Mouse (Mus musculus) cerebellum, adult 11 months (tissue): ENCODE results near the gene Foxn3.

Source experiments
- DNase-seq: peaks from one replicate; pipeline ENCODE4 v3.0.0; 2022

The Foxn3 gene

GRCm38 (mm10) chr12:99345323-99345722 is 218.1 kb downstream of the Foxn3 start:
- DNase-seq = no peak

- no peak for DNase-seq
Measured at GRCm38 (mm10) chr12:99343378-99343777, 220.0 kb downstream of the Foxn3 start.

- DNase-seq = no peak
Measured at GRCm38 (mm10) chr12:99342160-99342559, 221.2 kb downstream of the Foxn3 start.

GRCm38 (mm10) chr12:99341751-99342150 is 221.6 kb downstream of the Foxn3 start:
- DNase-seq = no peak

- DNase-seq = no peak
Measured at GRCm38 (mm10) chr12:99340418-99341182, 222.8 kb downstream of the Foxn3 start.

GRCm38 (mm10) chr12:99339640-99340325 is 223.6 kb downstream of the Foxn3 start:
- peak; percentile 67 for DNase-seq

GRCm38 (mm10) chr12:99338754-99339153 is 224.6 kb downstream of the Foxn3 start:
- DNase-seq = no peak

GRCm38 (mm10) chr12:99337171-99337435 is 226.3 kb downstream of the Foxn3 start:
- peak; percentile 60 for DNase-seq

GRCm38 (mm10) chr12:99336349-99337170 is 226.8 kb downstream of the Foxn3 start:
- DNase-seq = peak; percentile 86

- DNase-seq = no peak
Measured at GRCm38 (mm10) chr12:99335628-99336027, 227.8 kb downstream of the Foxn3 start.

- DNase-seq = no peak
Measured at GRCm38 (mm10) chr12:99334026-99334425, 229.4 kb downstream of the Foxn3 start.

GRCm38 (mm10) chr12:99333304-99333968 is 229.9 kb downstream of the Foxn3 start:
- DNase-seq = no peak

GRCm38 (mm10) chr12:99332144-99332807 is 231.1 kb downstream of the Foxn3 start:
- no peak for DNase-seq

- DNase-seq = no peak
Measured at GRCm38 (mm10) chr12:99331341-99331947, 231.9 kb downstream of the Foxn3 start.

GRCm38 (mm10) chr12:99330822-99331285 is 232.5 kb downstream of the Foxn3 start:
- DNase-seq = no peak

- DNase-seq = no peak
Measured at GRCm38 (mm10) chr12:99329301-99330257, 233.8 kb downstream of the Foxn3 start.

- no peak for DNase-seq
Measured at GRCm38 (mm10) chr12:99326157-99326556, 237.2 kb downstream of the Foxn3 start.

- DNase-seq = no peak
Measured at GRCm38 (mm10) chr12:99321633-99322431, 241.6 kb downstream of the Foxn3 start.

- no peak for DNase-seq
Measured at GRCm38 (mm10) chr12:99320966-99321496, 242.4 kb downstream of the Foxn3 start.

GRCm38 (mm10) chr12:99319896-99320295 is 243.5 kb downstream of the Foxn3 start:
- no peak for DNase-seq
